Mouse (Mus musculus): ENCODE data around the gene Atl2.

Atl2 gene

GRCm38 (mm10) chr17:79798831-79799230, 97.1 kb downstream of the Atl2 start:
- POLR2A ChIA-PET: interaction anchor here in 1 of 4 experiments (0.6 to 2.1 kb wide), 3 partner anchors 13 to 21 kb away, joined by 3 to 9 read pairs (median 6); no protein-coding TSS in a partner anchor
- CTCF ChIA-PET: interaction anchor here (0.5 to 2.9 kb wide), 11 partner anchors 10 to 707 kb away, joined by 3 to 11 read pairs (median 6); partner anchors contain the start of gene Cyp1b1 (in 1 of the 4)

All from embryonic stem cell, embryonic (primary cell).